Mouse (Mus musculus): ENCODE results near the gene Abcg5. TPM values are rescaled to one million over a fixed set of nuclear protein-coding genes. Genes with fewer than 3 reads are reported as not detected.

The Abcg5 gene
- polyA plus RNA-seq, 1 experiment from 2014 or later, result 5.9 TPM

- no peaks in the 10 kb centered on the region for H3K27me3 ChIP-seq (ENCODE audit: control insufficient read depth, insufficient read depth, low read length)
- H3K4me2 ChIP-seq (replicated peaks), result no peak overlapping the region
- no peak overlapping the region for H3K27ac ChIP-seq
- H3K4me1 ChIP-seq (replicated peaks; ENCODE audit: control insufficient read depth, insufficient read depth, low read length), result no peaks in the 10 kb centered on the region
- H3K4me3 ChIP-seq (replicated peaks; ENCODE audit: low read length), result no peak overlapping the region
- no peaks in the 10 kb centered on the region for H3K36me3 ChIP-seq (replicated peaks; ENCODE audit: control insufficient read depth, insufficient read depth)
- H3K9ac ChIP-seq, result no peak overlapping the region
- DNase-seq (ENCODE audit: low spot score) (no peak), ATAC-seq (ENCODE audit: low FRiP score) (no peak)
- 92% methylated on average over 9 of the region's 9 CpGs for WGBS
- no peaks in the 10 kb centered on the region for H3K9me3 ChIP-seq (ENCODE audit: control insufficient read depth, low read length)
Observed at GRCm38 (mm10) chr17:84642324-84642723, 40.5 kb downstream of the Abcg5 start.

GRCm38 (mm10) chr17:84641893-84642292 lies 40.9 kb downstream of the Abcg5 start:
- no peak overlapping the region for H3K27ac ChIP-seq
- H3K9ac ChIP-seq, result no peak overlapping the region
- H3K27me3 ChIP-seq (ENCODE audit: control insufficient read depth, insufficient read depth, low read length), result no peaks in the 10 kb centered on the region
- H3K4me3 ChIP-seq (replicated peaks; ENCODE audit: low read length), result no peak overlapping the region
- WGBS, result 33% methylated on average over 3 of the region's 3 CpGs
- no peaks in the 10 kb centered on the region for H3K9me3 ChIP-seq (ENCODE audit: control insufficient read depth, low read length)
- no peaks in the 10 kb centered on the region for H3K36me3 ChIP-seq (replicated peaks; ENCODE audit: control insufficient read depth, insufficient read depth)
- H3K4me2 ChIP-seq (replicated peaks), result no peak overlapping the region
- H3K4me1 ChIP-seq (replicated peaks; ENCODE audit: control insufficient read depth, insufficient read depth, low read length), result no peaks in the 10 kb centered on the region
- peak; percentile 28 for DNase-seq (ENCODE audit: low spot score)
- ATAC-seq (ENCODE audit: low FRiP score), result no peak

- Histone ChIP-seq H3K4me2 (replicated peaks) (no peak overlapping the region), H3K27me3 (ENCODE audit: control insufficient read depth, insufficient read depth, low read length) (no peaks in the 10 kb centered on the region), H3K4me1 (replicated peaks; ENCODE audit: control insufficient read depth, insufficient read depth, low read length) (no peaks in the 10 kb centered on the region), H3K9me3 (ENCODE audit: control insufficient read depth, low read length) (no peaks in the 10 kb centered on the region), H3K36me3 (replicated peaks; ENCODE audit: control insufficient read depth, insufficient read depth) (no peaks in the 10 kb centered on the region), H3K9ac (no peak overlapping the region), H3K4me3 (replicated peaks; ENCODE audit: low read length) (no peak overlapping the region), H3K27ac (no peak overlapping the region)
- ATAC-seq (ENCODE audit: low FRiP score) (no peak), DNase-seq (ENCODE audit: low spot score) (no peak)
- WGBS, result 64% methylated on average over 10 of the region's 10 CpGs
Observed at GRCm38 (mm10) chr17:84639796-84640378, 42.9 kb downstream of the Abcg5 start.

GRCm38 (mm10) chr17:84637971-84638370 lies 44.8 kb downstream of the Abcg5 start:
- no peak overlapping the region for H3K4me2 ChIP-seq (replicated peaks)
- H3K4me1 ChIP-seq (replicated peaks; ENCODE audit: control insufficient read depth, insufficient read depth, low read length), result no peaks in the 10 kb centered on the region
- no peaks in the 10 kb centered on the region for H3K27me3 ChIP-seq (ENCODE audit: control insufficient read depth, insufficient read depth, low read length)
- no peak overlapping the region for H3K9ac ChIP-seq
- no peak overlapping the region for H3K27ac ChIP-seq
- no peaks in the 10 kb centered on the region for H3K36me3 ChIP-seq (replicated peaks; ENCODE audit: control insufficient read depth, insufficient read depth)
- H3K9me3 ChIP-seq (ENCODE audit: control insufficient read depth, low read length), result no peaks in the 10 kb centered on the region
- DNase-seq (ENCODE audit: low spot score), result no peak
- H3K4me3 ChIP-seq (replicated peaks; ENCODE audit: low read length), result no peak overlapping the region
- no peak for ATAC-seq (ENCODE audit: low FRiP score)
- WGBS, result 97% methylated on average over 6 of the region's 6 CpGs

GRCm38 (mm10) chr17:84636328-84636727 lies 46.5 kb downstream of the Abcg5 start:
- Histone ChIP-seq H3K9me3 (ENCODE audit: control insufficient read depth, low read length) (no peaks in the 10 kb centered on the region), H3K4me3 (replicated peaks; ENCODE audit: low read length) (no peak overlapping the region), H3K36me3 (replicated peaks; ENCODE audit: control insufficient read depth, insufficient read depth) (0 out of 2 replicates have a peak, but pooled peaks cover 4% of the 10 kb centered on the region), H3K27ac (no peak overlapping the region), H3K4me2 (replicated peaks) (no peak overlapping the region), H3K9ac (no peak overlapping the region), H3K4me1 (replicated peaks; ENCODE audit: control insufficient read depth, insufficient read depth, low read length) (no peaks in the 10 kb centered on the region), H3K27me3 (ENCODE audit: control insufficient read depth, insufficient read depth, low read length) (no peaks in the 10 kb centered on the region)
- DNase-seq (ENCODE audit: low spot score) (peak; percentile 24), ATAC-seq (ENCODE audit: low FRiP score) (no peak)
- 52% methylated on average over 8 of the region's 8 CpGs for WGBS

- Histone ChIP-seq H3K36me3 (replicated peaks; ENCODE audit: control insufficient read depth, insufficient read depth) (0 out of 2 replicates have a peak, but pooled peaks cover 4% of the 10 kb centered on the region), H3K27ac (no peak overlapping the region), H3K4me1 (replicated peaks; ENCODE audit: control insufficient read depth, insufficient read depth, low read length) (no peaks in the 10 kb centered on the region), H3K27me3 (ENCODE audit: control insufficient read depth, insufficient read depth, low read length) (no peaks in the 10 kb centered on the region), H3K9ac (no peak overlapping the region), H3K9me3 (ENCODE audit: control insufficient read depth, low read length) (no peaks in the 10 kb centered on the region), H3K4me3 (replicated peaks; ENCODE audit: low read length) (no peak overlapping the region), H3K4me2 (replicated peaks) (no peak overlapping the region)
- DNase-seq (ENCODE audit: low spot score), result no peak
- 93% methylated on average over 13 of the region's 13 CpGs for WGBS
- ATAC-seq (ENCODE audit: low FRiP score), result no peak
Observed at GRCm38 (mm10) chr17:84633443-84633842, 49.4 kb downstream of the Abcg5 start.

- no peaks in the 10 kb centered on the region for H3K9me3 ChIP-seq (ENCODE audit: control insufficient read depth, low read length)
- peaks cover 6% of the 10 kb centered on the region; the same call in 1 of the 2 replicates for H3K4me1 ChIP-seq (replicated peaks; ENCODE audit: control insufficient read depth, insufficient read depth, low read length)
- WGBS, result 89% methylated on average over 6 of the region's 6 CpGs
- no peak for ATAC-seq (ENCODE audit: low FRiP score)
- no peak overlapping the region for H3K9ac ChIP-seq
- H3K27me3 ChIP-seq (ENCODE audit: control insufficient read depth, insufficient read depth, low read length), result no peaks in the 10 kb centered on the region
- H3K4me2 ChIP-seq (replicated peaks), result no peak overlapping the region
- H3K27ac ChIP-seq, result no peak overlapping the region
- DNase-seq (ENCODE audit: low spot score), result no peak
- no peak overlapping the region for H3K4me3 ChIP-seq (replicated peaks; ENCODE audit: low read length)
- 0 out of 2 replicates have a peak, but pooled peaks cover 4% of the 10 kb centered on the region for H3K36me3 ChIP-seq (replicated peaks; ENCODE audit: control insufficient read depth, insufficient read depth)
Observed at GRCm38 (mm10) chr17:84631836-84632235, 51.0 kb downstream of the Abcg5 start.

- Histone ChIP-seq H3K9me3 (ENCODE audit: control insufficient read depth, low read length) (no peaks in the 10 kb centered on the region), H3K4me2 (replicated peaks) (no peak overlapping the region), H3K27ac (no peak overlapping the region), H3K4me3 (replicated peaks; ENCODE audit: low read length) (no peak overlapping the region), H3K9ac (no peak overlapping the region), H3K36me3 (replicated peaks; ENCODE audit: control insufficient read depth, insufficient read depth) (0 out of 2 replicates have a peak, but pooled peaks cover 4% of the 10 kb centered on the region), H3K4me1 (replicated peaks; ENCODE audit: control insufficient read depth, insufficient read depth, low read length) (peaks cover 7% of the 10 kb centered on the region; the same call in 1 of the 2 replicates), H3K27me3 (ENCODE audit: control insufficient read depth, insufficient read depth, low read length) (no peaks in the 10 kb centered on the region)
- 89% methylated on average over 9 of the region's 9 CpGs for WGBS
- no peak for DNase-seq (ENCODE audit: low spot score)
- ATAC-seq (ENCODE audit: low FRiP score), result no peak
Observed at GRCm38 (mm10) chr17:84628611-84629010, 54.2 kb downstream of the Abcg5 start.

- Histone ChIP-seq H3K27ac (no peak overlapping the region), H3K36me3 (replicated peaks; ENCODE audit: control insufficient read depth, insufficient read depth) (0 out of 2 replicates have a peak, but pooled peaks cover 4% of the 10 kb centered on the region), H3K9me3 (ENCODE audit: control insufficient read depth, low read length) (no peaks in the 10 kb centered on the region), H3K4me1 (replicated peaks; ENCODE audit: control insufficient read depth, insufficient read depth, low read length) (peaks cover 7% of the 10 kb centered on the region; the same call in 1 of the 2 replicates), H3K27me3 (ENCODE audit: control insufficient read depth, insufficient read depth, low read length) (no peaks in the 10 kb centered on the region), H3K4me3 (replicated peaks; ENCODE audit: low read length) (no peak overlapping the region), H3K4me2 (replicated peaks) (no peak overlapping the region; the same call in 1 of the 2 replicates), H3K9ac (no peak overlapping the region)
- 91% methylated on average over 10 of the region's 10 CpGs for WGBS
- DNase-seq (ENCODE audit: low spot score) (no peak), ATAC-seq (ENCODE audit: low FRiP score) (no peak)
Observed at GRCm38 (mm10) chr17:84627721-84628120, 55.1 kb downstream of the Abcg5 start.
